8 mouse cellular contexts compared by ENCODE assay signal in the genomic region with DNA sequence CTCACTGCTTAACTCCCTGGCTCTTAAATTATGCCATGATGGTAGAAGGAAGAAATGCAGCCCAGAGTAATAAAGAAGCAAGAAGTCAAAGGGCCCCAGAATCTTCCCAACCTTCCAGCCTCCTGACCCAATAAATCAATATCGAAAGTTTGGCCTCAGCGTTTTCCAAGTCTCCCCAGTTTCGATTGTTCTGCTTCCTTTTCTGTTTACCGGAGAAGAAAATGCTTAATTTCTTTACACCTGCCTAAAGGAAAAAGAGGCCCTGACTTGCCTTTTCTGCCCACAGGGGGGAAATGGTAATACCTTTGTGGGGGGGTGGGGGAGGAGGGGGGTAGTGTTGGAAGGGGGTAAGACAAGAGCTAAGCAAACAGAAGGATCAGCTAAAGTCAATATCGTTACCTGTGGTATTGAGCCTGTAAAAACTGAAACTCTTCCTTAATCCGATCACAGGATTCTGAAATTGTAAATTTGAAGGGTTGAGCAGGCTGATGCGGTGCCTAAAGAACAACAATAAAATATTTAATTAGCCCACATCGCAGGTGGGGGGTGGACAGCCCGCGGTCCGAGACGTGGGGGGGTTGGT. TPM values are rescaled to one million over a fixed set of nuclear protein-coding genes. Genes with fewer than 3 reads are reported as not detected.
A peak's percentile ranks its signal among the peaks of the same experiment; 100 is the strongest.
DNase-seq lines count a peak whose midpoint lies in the region; ATAC-seq and TF ChIP-seq lines count a peak whose summit lies in the region.

No protein-coding gene starts in this region.

- no peak for TF ChIP-seq EP300 in liver, postnatal 0 days (IDR thresholded peaks at IDR 0.05; ENCODE audit: low read depth)

- H3K4me1 ChIP-seq in heart, embryonic 14.5 days (ENCODE audit: control insufficient read depth in 2 of 2, insufficient read depth in 2 of 2, low read length in 2 of 2), result peaks cover 2 to 18% of the 10 kb centered on the region in 2 experiments; a peak in 3 of 4 replicates
- peaks cover 16% of the 10 kb centered on the region for H3K4me1 ChIP-seq in liver, postnatal 0 days (ENCODE audit: insufficient read depth)

- peak overlapping the region; percentile 76 for H3K4me2 ChIP-seq in heart, embryonic 14.5 days (ENCODE audit: low read length)
- H3K4me2 ChIP-seq in liver, postnatal 0 days (ENCODE audit: low read depth, low read length), result peak overlapping the region; percentile 78

- no peaks in the 10 kb centered on the region for H3K9me3 ChIP-seq in heart, embryonic 14.5 days (ENCODE audit: control insufficient read depth, low read length)
- no peaks in the 10 kb centered on the region for H3K9me3 ChIP-seq in liver, postnatal 0 days (ENCODE audit: low read length)

- H3K27ac ChIP-seq in heart, embryonic 14.5 days (replicated peaks in 1 of 2; ENCODE audit: control insufficient read depth in 1 of 2, insufficient read depth in 1 of 2, low read depth in 2 of 2, low read length in 2 of 2), result peak overlapping the region in 1 of 2 experiments; percentile 92; a peak in 2 of 4 replicates
- H3K27ac ChIP-seq in liver, postnatal 0 days (ENCODE audit: low read depth), result peak overlapping the region; percentile 94

- 1% methylated on average over 12 of the region's 12 CpGs for WGBS in heart, embryonic 14.5 days
- WGBS in liver, postnatal 0 days (ENCODE audit: insufficient replicate concordance), result under 1% methylated on average over 12 of the region's 12 CpGs

- no peak for TF ChIP-seq CTCF in liver, postnatal 0 days (IDR thresholded peaks at IDR 0.05; ENCODE audit: low read depth)

- H3K9ac ChIP-seq in heart, embryonic 14.5 days (ENCODE audit: low read length), result peak overlapping the region; percentile 93
- H3K9ac ChIP-seq in liver, postnatal 0 days (replicated peaks), result peak overlapping the region; percentile 99

- H3K36me3 ChIP-seq in heart, embryonic 14.5 days (ENCODE audit: control insufficient read depth, insufficient read depth, low read length), result peaks cover 13% of the 10 kb centered on the region; the same call in 1 of the 2 replicates
- 0 out of 2 replicates have a peak, but pooled peaks cover 3% of the 10 kb centered on the region for H3K36me3 ChIP-seq in liver, postnatal 0 days (replicated peaks; ENCODE audit: insufficient read depth, low read length)

- ATAC-seq in heart, embryonic 14.5 days (ENCODE audit: insufficient number of reproducible peaks, insufficient read depth, low FRiP score, low read depth), result no peak
- no peak for ATAC-seq in liver, postnatal 0 days

- H3K27me3 ChIP-seq in heart, embryonic 14.5 days (ENCODE audit: control insufficient read depth, insufficient read depth, low read length), result no peaks in the 10 kb centered on the region
- no peaks in the 10 kb centered on the region for H3K27me3 ChIP-seq in liver, postnatal 0 days (ENCODE audit: insufficient read depth, low read length)

- peak; percentile 41 for DNase-seq in kidney, adult 18-20 months
- DNase-seq in kidney, adult 8-10 months, result no peak
- DNase-seq in R1 (ENCODE audit: low read depth, low spot score), result peak; percentile 29
- no peak for DNase-seq in liver, postnatal 0 days
- no peak for DNase-seq in layer of hippocampus, postnatal 25 days (ENCODE audit: extremely low spot score in 1 of 2, low spot score in 1 of 2)
- DNase-seq in adipocyte (ENCODE audit: low spot score), result no peak
- DNase-seq in urinary bladder, postnatal 36 days (ENCODE audit: low spot score in 2 of 2), result no peak

- H3K4me3 ChIP-seq in heart, embryonic 14.5 days (ENCODE audit: control insufficient read depth in 1 of 2, insufficient read depth in 1 of 2, low read depth in 1 of 2, low read length in 2 of 2), result peak overlapping the region; percentile 86 to 99
- peak overlapping the region; percentile 93 for H3K4me3 ChIP-seq in liver, postnatal 0 days (ENCODE audit: low read depth, low read length)

RNA-seq across cellular contexts. Expression of gene Tle4, which starts 1.4 kb away (rescaled TPM):
- polyA plus RNA-seq in heart, embryonic 14.5 days (2014; fragmentation: Nextera tagmentation; extraction: Ambion mirVana), result 11.4 and 11.7 TPM in 2 replicates
- polyA plus RNA-seq in liver, postnatal 0 days (2015; fragmentation: Nextera tagmentation; extraction: Ambion mirVana), result 3.0 and 3.1 TPM in 2 replicates
- total RNA-seq in layer of hippocampus, postnatal 25 days (2021), result 10 to 100 TPM; 37.1 to 43.9 TPM

Comparison
In these comparisons a context has a peak if more than half of its experiments do, and no peak if none do; other contexts are left out.
1. DNase-seq: peak in kidney, adult 18-20 months (single experiment) and R1 (single experiment); none in kidney, adult 8-10 months (0 of 2), liver, postnatal 0 days (single experiment), layer of hippocampus, postnatal 25 days (0 of 2), adipocyte (single experiment) and urinary bladder, postnatal 36 days (0 of 2).